Mouse (Mus musculus) forebrain, embryonic 11.5 days (tissue): ENCODE data around the gene Gal3st2. TPM values are rescaled to one million over a fixed set of nuclear protein-coding genes. Genes with fewer than 3 reads are reported as not detected.
"Not testable (repeated sequence)": the region's sequence is repeated elsewhere in the genome, so short reads cannot be mapped to it uniquely, and the experiment has no call there.

ENCODE experiments used
- ATAC-seq: fragments of 200-750 bp; cut with Nextera tagmentation; replicated peaks from 2 replicates; pipeline ENCODE4 v1.8.0; 2017; ENCODE audit warnings: moderate TSS enrichment; ENCODE audit not compliant: low FRiP score
- DNase-seq: peaks from one replicate; pipeline ENCODE4 v3.0.0-alpha.2; 2017; ENCODE audit warnings: low spot score
- H3K27ac ChIP-seq: fragments of 300-500 bp; sonication (generic); 2 replicates; pipeline ENCODE4 v1.5.1; 2014; ENCODE audit warnings: low read depth, low read length
- H3K27me3 ChIP-seq: fragments of 300-500 bp; sonication (generic); 2 replicates; pipeline ENCODE4 v1.6.1; 2014; ENCODE audit warnings: mild to moderate bottlenecking, low read length, mixed read lengths; ENCODE audit not compliant: control insufficient read depth, insufficient read depth
- H3K36me3 ChIP-seq: fragments of 300-500 bp; sonication (generic); 2 replicates; pipeline ENCODE4 v1.6.1; 2014; ENCODE audit warnings: mild to moderate bottlenecking, low read length, moderate library complexity, mixed read lengths; ENCODE audit not compliant: control insufficient read depth, insufficient read depth
- H3K4me1 ChIP-seq: fragments of 300-500 bp; sonication (generic); replicated peaks from 2 replicates; pipeline ENCODE4 v1.6.1; 2014; ENCODE audit warnings: low read length, mixed read lengths; ENCODE audit not compliant: control insufficient read depth, insufficient read depth
- H3K4me2 ChIP-seq: fragments of 300-500 bp; sonication (generic); 2 replicates; pipeline ENCODE4 v1.6.1; 2014; ENCODE audit warnings: low read depth, mild to moderate bottlenecking, low read length, moderate library complexity, mixed read lengths; ENCODE audit not compliant: severe bottlenecking
- H3K4me3 ChIP-seq: fragments of 300-500 bp; sonication (generic); 2 replicates; pipeline ENCODE4 v1.5.1; 2014; ENCODE audit warnings: low read depth, low read length
- H3K9ac ChIP-seq: fragments of 300-500 bp; sonication (generic); 2 replicates; pipeline ENCODE4 v1.6.1; 2014; ENCODE audit warnings: low read length
- H3K9me3 ChIP-seq: fragments of 300-500 bp; sonication (generic); 2 replicates; pipeline ENCODE4 v1.6.1; 2016; ENCODE audit warnings: low read length, mixed read lengths; ENCODE audit not compliant: control insufficient read depth
- WGBS: fragments of 180-500 bp; shearing (Covaris S2); extraction: QIAGEN DNeasy Blood & Tissue Kit; methylation state at CpG from one replicate; pipeline ENCODE4 v1.1.7; 2014; 5-methylcytosine and 5-hydroxymethylcytosine counted together
- polyA plus RNA-seq: library from polyadenylated mRNA; unstranded; fragments of >200 nt; fragmentation: Nextera tagmentation; extraction: Ambion mirVana; gene quantifications from 2 replicates; pipeline ENCODE4 v1.2.1, GENCODE M21; 2014

The Gal3st2 gene
- not detected in 2 replicates for polyA plus RNA-seq

DNA sequence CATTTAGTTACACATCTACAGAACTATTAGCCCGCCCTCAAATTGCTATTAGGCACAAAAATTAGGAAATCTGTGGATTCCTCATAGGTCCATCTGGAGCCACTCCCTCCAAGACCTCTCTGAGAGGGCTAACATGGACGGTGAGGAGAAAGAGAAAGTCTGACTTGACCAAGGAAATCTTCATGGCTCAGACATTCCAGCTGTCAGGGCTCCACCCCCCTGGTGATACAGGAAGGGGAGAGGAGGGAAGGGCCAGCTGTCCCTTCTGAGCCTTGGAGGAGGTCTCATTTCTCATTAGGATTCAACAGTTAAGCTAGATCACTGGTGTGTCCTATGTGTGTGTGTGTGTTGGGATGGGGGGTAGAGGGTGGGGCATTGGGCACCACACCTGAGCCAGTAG lies at the start of gene Gal3st2:
Gene Gal3st2 (plus strand): TSS at position 259 of the 400 bp plus-strand sequence.
- not testable (repeated sequence) for ATAC-seq, H3K4me3 ChIP-seq

GRCm38 (mm10) chr1:93811495-93812039 lies 49.5 kb upstream of the Gal3st2 start:
- Histone ChIP-seq H3K4me2 (no peak overlapping the region), H3K27ac (no peak overlapping the region), H3K9me3 (no peaks in the 10 kb centered on the region), H3K4me1 (no peaks in the 10 kb centered on the region), H3K9ac (no peak overlapping the region), H3K36me3 (peaks cover 13% of the 10 kb centered on the region), H3K4me3 (no peak overlapping the region), H3K27me3 (no peaks in the 10 kb centered on the region)
- WGBS, result 92% methylated on average over 8 of the region's 8 CpGs
- DNase-seq (no peak), ATAC-seq (no peak)

More for the DNA sequence above, at the start of gene Gal3st2:
- DNase-seq, result peak; percentile 15
- not testable (repeated sequence) for H3K4me2 ChIP-seq, H3K27ac ChIP-seq, H3K9me3 ChIP-seq, H3K4me1 ChIP-seq, H3K36me3 ChIP-seq, H3K27me3 ChIP-seq, H3K9ac ChIP-seq
- 79% methylated on average over 2 of the region's 2 CpGs for WGBS

GRCm38 (mm10) chr1:93817823-93818532 lies 43.1 kb upstream of the Gal3st2 start:
- no peaks in the 10 kb centered on the region for H3K27me3 ChIP-seq
- WGBS, result 96% methylated on average over 8 of the region's 8 CpGs
- no peak for DNase-seq
- peaks cover 19% of the 10 kb centered on the region for H3K36me3 ChIP-seq
- no peak overlapping the region for H3K4me2 ChIP-seq
- no peak overlapping the region for H3K27ac ChIP-seq
- no peaks in the 10 kb centered on the region for H3K9me3 ChIP-seq
- no peak overlapping the region for H3K9ac ChIP-seq
- no peak overlapping the region for H3K4me3 ChIP-seq
- ATAC-seq, result no peak
- no peaks in the 10 kb centered on the region for H3K4me1 ChIP-seq

DNA sequence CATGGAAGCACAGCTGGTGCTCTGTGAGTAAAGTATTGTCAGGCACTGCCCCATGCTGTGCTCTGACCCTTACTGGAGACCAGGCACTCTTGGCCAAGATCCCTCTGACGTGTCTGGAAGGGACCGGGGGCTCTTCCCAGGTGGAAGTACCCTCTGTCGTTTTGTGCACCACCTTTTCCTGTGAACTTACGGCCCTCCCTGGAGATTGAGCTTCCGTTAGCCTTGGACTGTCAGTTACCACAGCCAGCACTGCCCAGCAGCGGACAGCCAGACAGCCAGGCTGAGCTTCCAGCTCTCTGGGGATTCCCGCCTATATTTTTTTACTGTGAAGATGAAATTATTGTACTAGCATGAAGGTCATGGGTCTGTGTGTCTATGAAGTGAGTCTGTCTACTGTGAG lies 42.4 kb upstream of the Gal3st2 start:
- Histone ChIP-seq H3K4me3 (no peak overlapping the region), H3K27ac (no peak overlapping the region), H3K4me2 (no peak overlapping the region), H3K4me1 (no peaks in the 10 kb centered on the region), H3K9me3 (no peaks in the 10 kb centered on the region), H3K27me3 (no peaks in the 10 kb centered on the region), H3K9ac (no peak overlapping the region), H3K36me3 (peaks cover 19% of the 10 kb centered on the region)
- ATAC-seq (no peak), DNase-seq (no peak)
- 86% methylated on average over 7 of the region's 7 CpGs for WGBS

- WGBS, result 82% methylated on average over 3 of the region's 3 CpGs
- H3K9ac ChIP-seq, result no peak overlapping the region; the same call in 1 of the 2 replicates
- DNase-seq (no peak), ATAC-seq (no peak)
- peaks cover 3% of the 10 kb centered on the region for H3K36me3 ChIP-seq
- H3K4me3 ChIP-seq, result no peak overlapping the region
- H3K4me2 ChIP-seq, result no peak overlapping the region; the same call in 1 of the 2 replicates
- no peaks in the 10 kb centered on the region for H3K9me3 ChIP-seq
- no peaks in the 10 kb centered on the region for H3K27me3 ChIP-seq
- H3K4me1 ChIP-seq, result no peaks in the 10 kb centered on the region; the same call in 1 of the 2 replicates
- peak overlapping the region; percentile 72; the same call in 1 of the 2 replicates for H3K27ac ChIP-seq
Observed at GRCm38 (mm10) chr1:93823796-93824495, 37.2 kb upstream of the Gal3st2 start.

DNA sequence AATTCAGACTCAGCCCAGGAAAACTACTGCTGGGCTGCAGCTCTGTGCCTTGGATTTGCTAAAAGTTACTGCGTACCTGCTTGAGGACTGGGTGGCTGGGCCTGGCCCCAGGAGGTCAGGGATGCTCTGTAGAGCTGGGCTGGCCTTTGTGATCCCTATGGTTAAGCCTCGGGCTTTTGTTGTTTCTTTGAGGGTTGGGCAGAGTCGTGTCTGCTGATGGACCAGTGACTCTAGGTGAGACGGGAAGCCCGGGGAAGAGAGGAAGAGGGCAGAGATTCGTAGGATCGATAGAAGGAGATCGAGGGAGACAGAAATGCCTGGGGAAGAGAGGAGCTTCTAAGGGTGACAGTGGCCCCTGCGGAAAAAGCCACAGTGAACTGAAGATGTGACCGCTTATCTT lies 36.5 kb upstream of the Gal3st2 start, which contains the start of gene D2hgdh:
Gene D2hgdh (plus strand): TSS at position 301 of the 400 bp plus-strand sequence.
- H3K4me2 ChIP-seq, result peak within 1 kb of the TSS; percentile 78
- WGBS, result 4% methylated on average over 10 of the region's 10 CpGs
- H3K27me3 ChIP-seq, result no peaks in the 10 kb centered on the region
- H3K27ac ChIP-seq, result peak within 1 kb of the TSS; percentile 72
- peak within 1 kb of the TSS; percentile 47 for H3K4me3 ChIP-seq
- peak; percentile 6 for ATAC-seq
- no peaks in the 10 kb centered on the region for H3K9me3 ChIP-seq
- no peaks in the 10 kb centered on the region; the same call in none of the 2 replicates for H3K36me3 ChIP-seq
- no peak for DNase-seq
- H3K4me1 ChIP-seq, result no peaks in the 10 kb centered on the region; the same call in 1 of the 2 replicates
- peak within 1 kb of the TSS; percentile 66 for H3K9ac ChIP-seq

DNA sequence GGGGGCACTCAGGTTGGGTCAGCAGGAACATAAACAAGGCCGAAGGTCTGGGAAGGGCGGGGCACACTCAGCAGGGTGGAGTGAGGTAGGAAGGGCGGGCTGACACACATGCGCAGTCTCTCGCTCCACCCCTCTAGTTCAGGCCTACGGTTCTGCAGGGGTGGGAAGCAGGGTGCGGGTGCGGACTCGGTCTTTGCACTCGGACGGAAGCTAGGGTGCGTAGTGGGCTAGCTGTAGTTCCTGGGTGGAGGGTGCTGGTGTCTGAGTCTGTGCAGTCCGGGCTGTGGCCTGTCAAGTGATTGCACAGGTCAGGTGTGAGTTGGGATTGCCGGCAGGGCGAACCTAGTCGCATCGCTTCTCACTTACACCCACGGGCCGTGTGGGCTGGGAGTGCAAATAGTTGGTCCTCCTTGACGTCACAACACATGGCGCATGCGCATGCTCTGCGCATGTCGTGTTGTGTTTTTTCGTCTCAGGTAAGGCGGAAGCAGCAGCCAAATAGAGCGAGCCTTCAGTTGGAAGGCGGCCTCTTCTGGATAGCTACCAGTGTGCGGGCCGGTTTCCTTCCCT lies 35.9 kb upstream of the Gal3st2 start:
- peak overlapping the region; percentile 78 for H3K4me2 ChIP-seq
- DNase-seq (peak; percentile 93), ATAC-seq (peak; percentile 95)
- no peaks in the 10 kb centered on the region for H3K9me3 ChIP-seq
- peak overlapping the region; percentile 72 for H3K27ac ChIP-seq
- H3K4me3 ChIP-seq, result peak overlapping the region; percentile 47
- no peaks in the 10 kb centered on the region for H3K27me3 ChIP-seq
- no peaks in the 10 kb centered on the region; the same call in 1 of the 2 replicates for H3K4me1 ChIP-seq
- no peaks in the 10 kb centered on the region for H3K36me3 ChIP-seq
- WGBS, result 0% methylated on average over 30 of the region's 30 CpGs
- H3K9ac ChIP-seq, result peak overlapping the region; percentile 66

DNA sequence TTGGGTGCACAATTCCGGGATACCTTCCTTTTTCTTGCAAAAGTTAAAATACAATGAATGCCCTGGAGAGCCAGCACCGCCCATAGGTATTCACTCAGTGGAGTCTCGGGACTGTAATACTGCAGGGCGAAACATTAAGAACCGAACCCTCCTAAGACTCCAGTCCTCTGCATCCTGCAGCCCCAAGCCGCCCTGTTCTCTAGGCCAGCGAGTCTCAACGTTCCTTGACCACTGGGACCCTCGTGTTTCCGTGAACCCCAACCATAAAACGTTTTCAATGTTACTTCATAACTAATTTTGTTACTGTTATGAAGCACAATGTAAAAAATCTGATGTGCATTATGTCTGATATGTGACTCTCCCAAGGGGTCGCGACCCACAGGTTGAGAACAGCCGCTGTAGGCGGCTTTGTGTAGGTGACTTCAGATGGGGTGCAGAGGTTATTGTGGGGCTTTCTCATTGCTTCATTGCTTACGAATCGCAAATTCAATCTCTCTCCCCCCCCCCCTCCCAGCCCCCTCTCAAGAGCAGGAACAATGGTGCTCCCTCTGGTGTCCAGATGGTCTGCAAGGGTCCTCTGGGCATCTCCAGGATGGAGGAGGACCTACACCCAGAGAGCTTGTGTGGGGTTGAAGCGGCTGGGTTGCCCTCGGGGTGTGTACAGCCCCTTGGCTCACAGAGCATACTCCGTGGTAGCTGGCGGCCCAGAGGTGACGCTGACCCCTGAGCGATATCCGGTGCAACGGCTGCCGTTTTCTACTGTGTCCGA lies 35.2 kb upstream of the Gal3st2 start:
- DNase-seq, result no peak
- WGBS, result 47% methylated on average over 27 of the region's 27 CpGs
- no peaks in the 10 kb centered on the region for H3K36me3 ChIP-seq

More for the DNA sequence above, 35.2 kb upstream of the Gal3st2 start:
- H3K4me1 ChIP-seq, result no peaks in the 10 kb centered on the region; the same call in 1 of the 2 replicates
- H3K9ac ChIP-seq, result peak overlapping the region; percentile 66
- peak overlapping the region; percentile 72; the same call in 1 of the 2 replicates for H3K27ac ChIP-seq
- H3K9me3 ChIP-seq, result no peaks in the 10 kb centered on the region
- H3K4me2 ChIP-seq, result peak overlapping the region; percentile 78
- H3K27me3 ChIP-seq, result no peaks in the 10 kb centered on the region
- peak; percentile 45; the same call in 1 of the 2 replicates for ATAC-seq
- H3K4me3 ChIP-seq, result peak overlapping the region; percentile 47
